In genomic region chr10:40491131-40491530, GRCm38 (mm10) we compare ENCODE assay signal across 25 mouse cellular contexts.
DNase-seq lines count a peak whose midpoint lies in the region; ATAC-seq and TF ChIP-seq lines count a peak whose summit lies in the region.
"Had no signal": no experiment of that assay in that cellular context is flagged by ENCODE, and none has a peak within 500 bp of the region (broad histone marks: within the 10 kb centered on the region; RNA-seq: fewer than 3 reads in every experiment).

No protein-coding gene starts in this region.

- no peak overlapping the region for H3K27ac ChIP-seq in heart, embryonic 12.5 days (ENCODE audit: poor library complexity, severe bottlenecking)
- peak overlapping the region; percentile 68 for H3K27ac ChIP-seq in heart, embryonic 13.5 days (replicated peaks)
- peak overlapping the region; percentile 63; the same call in 1 of the 2 replicates for H3K27ac ChIP-seq in heart, postnatal 0 days (ENCODE audit: low read depth)
- H3K27ac ChIP-seq in heart, embryonic 11.5 days (ENCODE audit: low read depth, low read length) = no peak overlapping the region
- 0 out of 2 replicates have a peak overlapping the region, but pooled peaks have one; percentile 31 for H3K27ac ChIP-seq in limb, embryonic 10.5 days
- H3K27ac ChIP-seq: forebrain, embryonic 10.5 days; hindbrain, embryonic 10.5 days; hindbrain, embryonic 13.5 days; intestine, embryonic 15.5 days had no signal

- no peak for TF ChIP-seq CTCF in heart, postnatal 0 days (IDR thresholded peaks at IDR 0.05; ENCODE audit: low read depth)

- 90% methylated on average over 7 of the region's 7 CpGs for WGBS in heart, embryonic 12.5 days
- WGBS in heart, embryonic 13.5 days = 82% methylated on average over 7 of the region's 7 CpGs
- 74% methylated on average over 7 of the region's 7 CpGs for WGBS in heart, postnatal 0 days
- WGBS in heart, embryonic 11.5 days (ENCODE audit: insufficient replicate concordance) = 89% methylated on average over 7 of the region's 7 CpGs
- 90% methylated on average over 7 of the region's 7 CpGs for WGBS in limb, embryonic 10.5 days

- H3K4me1 ChIP-seq in heart, embryonic 12.5 days (replicated peaks) = 0 out of 2 replicates have a peak, but pooled peaks cover 7% of the 10 kb centered on the region
- peaks cover 24% of the 10 kb centered on the region for H3K4me1 ChIP-seq in heart, embryonic 13.5 days
- 0 out of 2 replicates have a peak, but pooled peaks cover 4% of the 10 kb centered on the region for H3K4me1 ChIP-seq in heart, postnatal 0 days (ENCODE audit: control insufficient read depth, insufficient read depth)
- H3K4me1 ChIP-seq in heart, embryonic 11.5 days (ENCODE audit: control insufficient read depth, insufficient read depth, low read length) = 0 out of 2 replicates have a peak, but pooled peaks cover 5% of the 10 kb centered on the region
- no peaks in the 10 kb centered on the region for H3K4me1 ChIP-seq in limb, embryonic 10.5 days
- H3K4me1 ChIP-seq: hindbrain, embryonic 10.5 days; hindbrain, embryonic 13.5 days; intestine, embryonic 15.5 days had no signal

- H3K4me2 ChIP-seq in heart, embryonic 12.5 days = no peak overlapping the region
- H3K4me2 ChIP-seq in heart, embryonic 13.5 days = no peak overlapping the region
- no peak overlapping the region for H3K4me2 ChIP-seq in heart, postnatal 0 days (ENCODE audit: low read depth, low read length)
- H3K4me2 ChIP-seq in heart, embryonic 11.5 days = no peak overlapping the region
- H3K4me2 ChIP-seq: hindbrain, embryonic 13.5 days; intestine, embryonic 15.5 days had no signal

- no peak for ATAC-seq in heart, embryonic 12.5 days (ENCODE audit: insufficient number of reproducible peaks, low FRiP score)
- ATAC-seq in heart, embryonic 13.5 days (ENCODE audit: extremely low read depth, insufficient number of reproducible peaks, low FRiP score, low TSS enrichment) = no peak
- no peak for ATAC-seq in heart, postnatal 0 days (ENCODE audit: insufficient read depth, low read depth)
- ATAC-seq in heart, embryonic 11.5 days (replicated peaks; ENCODE audit: insufficient number of reproducible peaks, low FRiP score, low TSS enrichment) = no peak
- ATAC-seq: forebrain, embryonic 14.5 days; forebrain, postnatal 0 days; hindbrain, embryonic 16.5 days; intestine, embryonic 15.5 days; Patski had no signal

- H3K9me3 ChIP-seq in heart, embryonic 12.5 days (replicated peaks) = no peaks in the 10 kb centered on the region
- H3K9me3 ChIP-seq in heart, embryonic 13.5 days = no peaks in the 10 kb centered on the region
- no peaks in the 10 kb centered on the region for H3K9me3 ChIP-seq in heart, postnatal 0 days (replicated peaks; ENCODE audit: control insufficient read depth, low read length)
- H3K9me3 ChIP-seq in heart, embryonic 11.5 days (replicated peaks; ENCODE audit: control insufficient read depth, low read length) = no peaks in the 10 kb centered on the region
- H3K9me3 ChIP-seq in limb, embryonic 10.5 days (replicated peaks) = no peaks in the 10 kb centered on the region
- H3K9me3 ChIP-seq: forebrain, embryonic 10.5 days; G1E; hindbrain, embryonic 10.5 days; hindbrain, embryonic 13.5 days; intestine, embryonic 15.5 days had no signal

- DNase-seq in heart, adult 11 months = peak; percentile 86
- DNase-seq in heart, postnatal 10 days = no peak
- DNase-seq in heart, postnatal 0 days (ENCODE audit: low spot score) = no peak
- DNase-seq in limb, embryonic 10.5 days (ENCODE audit: low spot score) = no peak
- DNase-seq: adrenal gland, postnatal 10 days; adrenal gland, postnatal 36 days; B cell, adult 2 months; cerebellum, adult 18-20 months; cerebellum, adult 9-10 months; forebrain, postnatal 0 days; gastrocnemius, postnatal 36 days; heart, postnatal 36 days; kidney, adult 11 months had no signal

- H3K9ac ChIP-seq in heart, embryonic 12.5 days = no peak overlapping the region
- no peak overlapping the region for H3K9ac ChIP-seq in heart, embryonic 13.5 days
- H3K9ac ChIP-seq in heart, postnatal 0 days (replicated peaks; ENCODE audit: low read depth, low read length) = no peak overlapping the region
- H3K9ac ChIP-seq in heart, embryonic 11.5 days (ENCODE audit: low read depth, low read length) = no peak overlapping the region
- H3K9ac ChIP-seq: forebrain, postnatal 0 days; hindbrain, embryonic 13.5 days; intestine, embryonic 15.5 days had no signal

- TF ChIP-seq EP300 in heart, postnatal 0 days (IDR thresholded peaks at IDR 0.05; ENCODE audit: low read depth) = no peak

- H3K4me3 ChIP-seq in heart, embryonic 12.5 days = no peak overlapping the region
- H3K4me3 ChIP-seq in heart, embryonic 13.5 days = no peak overlapping the region
- no peak overlapping the region for H3K4me3 ChIP-seq in heart, postnatal 0 days (ENCODE audit: low read depth, low read length)
- no peak overlapping the region for H3K4me3 ChIP-seq in heart, embryonic 11.5 days (ENCODE audit: low read depth, low read length)
- no peak overlapping the region for H3K4me3 ChIP-seq in limb, embryonic 10.5 days
- H3K4me3 ChIP-seq: forebrain, embryonic 10.5 days; hindbrain, embryonic 10.5 days; hindbrain, embryonic 13.5 days; intestine, embryonic 15.5 days had no signal

- no peaks in the 10 kb centered on the region for H3K36me3 ChIP-seq in heart, embryonic 12.5 days
- H3K36me3 ChIP-seq in heart, embryonic 13.5 days = no peaks in the 10 kb centered on the region
- no peaks in the 10 kb centered on the region for H3K36me3 ChIP-seq in heart, postnatal 0 days (replicated peaks; ENCODE audit: control insufficient read depth, insufficient read depth, low read length)
- no peaks in the 10 kb centered on the region for H3K36me3 ChIP-seq in heart, embryonic 11.5 days (ENCODE audit: control insufficient read depth, insufficient read depth, low read length)
- no peaks in the 10 kb centered on the region for H3K36me3 ChIP-seq in limb, embryonic 10.5 days
- H3K36me3 ChIP-seq: forebrain, embryonic 10.5 days; G1E; hindbrain, embryonic 10.5 days; hindbrain, embryonic 13.5 days; intestine, embryonic 15.5 days had no signal

- intact Hi-C loops in heart, postnatal 10 days (cut with DNase I) = no loop called here

- H3K27me3 ChIP-seq in heart, embryonic 12.5 days (replicated peaks) = no peaks in the 10 kb centered on the region
- no peaks in the 10 kb centered on the region for H3K27me3 ChIP-seq in heart, embryonic 13.5 days (replicated peaks)
- H3K27me3 ChIP-seq in heart, postnatal 0 days (ENCODE audit: control insufficient read depth, insufficient read depth, low read length) = no peaks in the 10 kb centered on the region
- H3K27me3 ChIP-seq in heart, embryonic 11.5 days (ENCODE audit: control insufficient read depth, insufficient read depth, low read length) = no peaks in the 10 kb centered on the region
- H3K27me3 ChIP-seq in limb, embryonic 10.5 days (ENCODE audit: low read depth, poor library complexity, severe bottlenecking) = no peaks in the 10 kb centered on the region
- H3K27me3 ChIP-seq: CH12.LX; hindbrain, embryonic 13.5 days; intestine, embryonic 15.5 days; Patski had no signal

Comparison
In these comparisons a context has a peak if more than half of its experiments do, and no peak if none do; other contexts are left out.
1. H3K27ac ChIP-seq: peak in heart, embryonic 13.5 days (single experiment), heart, postnatal 0 days (single experiment) and limb, embryonic 10.5 days (single experiment); none in heart, embryonic 12.5 days (single experiment) and heart, embryonic 11.5 days (single experiment).